Mouse (Mus musculus): Measurements from ENCODE around the gene Rock2. TPM values are rescaled to one million over a fixed set of nuclear protein-coding genes. Genes with fewer than 3 reads are reported as not detected.

Rock2 gene
- polyA plus RNA-seq, 1 experiment from 2014 or later = 23.8 TPM

GRCm38 (mm10) chr12:16865871-16866270, 28.8 kb upstream of the Rock2 start:
- no peaks in the 10 kb centered on the region for H3K36me3 ChIP-seq (ENCODE audit: inconsistent target)
- WGBS (ENCODE audit: missing documents) = 17% methylated on average over 3 of the region's 3 CpGs
- H3K79me2 ChIP-seq (ENCODE audit: inconsistent target) = no peaks in the 10 kb centered on the region
- no peak overlapping the region for H3K4me3 ChIP-seq (ENCODE audit: inconsistent target)
- 0 out of 2 replicates have a peak overlapping the region, but pooled peaks have one; percentile 2 for H3K27ac ChIP-seq

- Histone ChIP-seq H3K4me3 (ENCODE audit: inconsistent target) (no peak overlapping the region), H3K27ac (0 out of 2 replicates have a peak overlapping the region, but pooled peaks have one; percentile 2), H3K79me2 (ENCODE audit: inconsistent target) (no peaks in the 10 kb centered on the region), H3K36me3 (ENCODE audit: inconsistent target) (no peaks in the 10 kb centered on the region)
- 17% methylated on average over 3 of the region's 3 CpGs for WGBS (ENCODE audit: missing documents)
Measured at GRCm38 (mm10) chr12:16866460-16866859, 28.2 kb upstream of the Rock2 start.

GRCm38 (mm10) chr12:16867306-16867705, 27.4 kb upstream of the Rock2 start:
- H3K27ac ChIP-seq = no peak overlapping the region
- WGBS (ENCODE audit: missing documents) = 82% methylated on average over 7 of the region's 7 CpGs
- no peaks in the 10 kb centered on the region for H3K36me3 ChIP-seq (ENCODE audit: inconsistent target)
- no peak overlapping the region for H3K4me3 ChIP-seq (ENCODE audit: inconsistent target)
- H3K79me2 ChIP-seq (ENCODE audit: inconsistent target) = no peaks in the 10 kb centered on the region

- Histone ChIP-seq H3K36me3 (ENCODE audit: inconsistent target) (no peaks in the 10 kb centered on the region), H3K79me2 (ENCODE audit: inconsistent target) (no peaks in the 10 kb centered on the region), H3K4me3 (ENCODE audit: inconsistent target) (no peak overlapping the region), H3K27ac (no peak overlapping the region)
- 84% methylated on average over 6 of the region's 6 CpGs for WGBS (ENCODE audit: missing documents)
Measured at GRCm38 (mm10) chr12:16868618-16869017, 26.1 kb upstream of the Rock2 start.

GRCm38 (mm10) chr12:16869091-16869778, 25.5 kb upstream of the Rock2 start:
- H3K79me2 ChIP-seq (ENCODE audit: inconsistent target) = no peaks in the 10 kb centered on the region
- no peaks in the 10 kb centered on the region for H3K36me3 ChIP-seq (ENCODE audit: inconsistent target)
- H3K4me3 ChIP-seq (ENCODE audit: inconsistent target) = no peak overlapping the region
- H3K27ac ChIP-seq = no peak overlapping the region
- WGBS (ENCODE audit: missing documents) = 88% methylated on average over 8 of the region's 8 CpGs

- H3K27ac ChIP-seq = no peak overlapping the region
- WGBS (ENCODE audit: missing documents) = 72% methylated on average over 9 of the region's 9 CpGs
Measured at GRCm38 (mm10) chr12:16869870-16870404, 24.8 kb upstream of the Rock2 start.

GRCm38 (mm10) chr12:16870405-16871068, 24.2 kb upstream of the Rock2 start:
- H3K79me2 ChIP-seq (ENCODE audit: inconsistent target) = no peaks in the 10 kb centered on the region
- H3K27ac ChIP-seq = no peak overlapping the region
- no peak overlapping the region for H3K4me3 ChIP-seq (ENCODE audit: inconsistent target)
- no peaks in the 10 kb centered on the region for H3K36me3 ChIP-seq (ENCODE audit: inconsistent target)
- 57% methylated on average over 8 of the region's 8 CpGs for WGBS (ENCODE audit: missing documents)

More at GRCm38 (mm10) chr12:16869870-16870404, 24.8 kb upstream of the Rock2 start:
- H3K4me3 ChIP-seq (ENCODE audit: inconsistent target) = no peak overlapping the region
- no peaks in the 10 kb centered on the region for H3K36me3 ChIP-seq (ENCODE audit: inconsistent target)
- no peaks in the 10 kb centered on the region for H3K79me2 ChIP-seq (ENCODE audit: inconsistent target)

GRCm38 (mm10) chr12:16872006-16872405, 22.7 kb upstream of the Rock2 start:
- H3K36me3 ChIP-seq (ENCODE audit: inconsistent target) = no peaks in the 10 kb centered on the region
- WGBS (ENCODE audit: missing documents) = 100% methylated on average over 1 of the region's 1 CpGs
- no peaks in the 10 kb centered on the region for H3K79me2 ChIP-seq (ENCODE audit: inconsistent target)
- no peak overlapping the region for H3K4me3 ChIP-seq (ENCODE audit: inconsistent target)
- H3K27ac ChIP-seq = no peak overlapping the region

- Histone ChIP-seq H3K36me3 (ENCODE audit: inconsistent target) (no peaks in the 10 kb centered on the region), H3K4me3 (ENCODE audit: inconsistent target) (no peak overlapping the region), H3K79me2 (ENCODE audit: inconsistent target) (no peaks in the 10 kb centered on the region), H3K27ac (no peak overlapping the region)
- 61% methylated on average over 7 of the region's 7 CpGs for WGBS (ENCODE audit: missing documents)
Measured at GRCm38 (mm10) chr12:16872926-16873464, 21.7 kb upstream of the Rock2 start.

- Histone ChIP-seq H3K79me2 (ENCODE audit: inconsistent target) (no peaks in the 10 kb centered on the region), H3K4me3 (ENCODE audit: inconsistent target) (no peak overlapping the region), H3K36me3 (ENCODE audit: inconsistent target) (no peaks in the 10 kb centered on the region), H3K27ac (no peak overlapping the region)
- 93% methylated on average over 7 of the region's 7 CpGs for WGBS (ENCODE audit: missing documents)
Measured at GRCm38 (mm10) chr12:16873549-16873948, 21.1 kb upstream of the Rock2 start.

- no peak overlapping the region for H3K4me3 ChIP-seq (ENCODE audit: inconsistent target)
- H3K36me3 ChIP-seq (ENCODE audit: inconsistent target) = no peaks in the 10 kb centered on the region
- no peak overlapping the region for H3K27ac ChIP-seq
- no peaks in the 10 kb centered on the region for H3K79me2 ChIP-seq (ENCODE audit: inconsistent target)
- 86% methylated on average over 2 of the region's 2 CpGs for WGBS (ENCODE audit: missing documents)
Measured at GRCm38 (mm10) chr12:16874086-16874485, 20.6 kb upstream of the Rock2 start.

- no peaks in the 10 kb centered on the region for H3K36me3 ChIP-seq (ENCODE audit: inconsistent target)
- WGBS (ENCODE audit: missing documents) = 0% methylated on average over 4 of the region's 4 CpGs
- H3K79me2 ChIP-seq (ENCODE audit: inconsistent target) = no peaks in the 10 kb centered on the region
- H3K4me3 ChIP-seq (ENCODE audit: inconsistent target) = no peak overlapping the region
- H3K27ac ChIP-seq = peak overlapping the region; percentile 89
Measured at GRCm38 (mm10) chr12:16875269-16875668, 19.4 kb upstream of the Rock2 start.

- 5% methylated on average over 7 of the region's 7 CpGs for WGBS (ENCODE audit: missing documents)
- Histone ChIP-seq H3K36me3 (ENCODE audit: inconsistent target) (no peaks in the 10 kb centered on the region), H3K79me2 (ENCODE audit: inconsistent target) (no peaks in the 10 kb centered on the region), H3K27ac (peak overlapping the region; percentile 89), H3K4me3 (ENCODE audit: inconsistent target) (no peak overlapping the region)
Measured at GRCm38 (mm10) chr12:16875678-16876077, 19.0 kb upstream of the Rock2 start.

GRCm38 (mm10) chr12:16876667-16877066, 18.0 kb upstream of the Rock2 start:
- H3K36me3 ChIP-seq (ENCODE audit: inconsistent target) = no peaks in the 10 kb centered on the region
- no peaks in the 10 kb centered on the region for H3K79me2 ChIP-seq (ENCODE audit: inconsistent target)
- peak overlapping the region; percentile 89 for H3K27ac ChIP-seq
- H3K4me3 ChIP-seq (ENCODE audit: inconsistent target) = no peak overlapping the region
- 66% methylated on average over 2 of the region's 3 CpGs for WGBS (ENCODE audit: missing documents)

- H3K79me2 ChIP-seq (ENCODE audit: inconsistent target) = no peaks in the 10 kb centered on the region
- H3K4me3 ChIP-seq (ENCODE audit: inconsistent target) = no peak overlapping the region
- peak overlapping the region; percentile 89 for H3K27ac ChIP-seq
- 56% methylated on average over 5 of the region's 5 CpGs for whole genome bisulfite sequencing (ENCODE audit: missing documents)
- H3K36me3 ChIP-seq (ENCODE audit: inconsistent target) = no peaks in the 10 kb centered on the region
Measured at GRCm38 (mm10) chr12:16877141-16877540, 17.6 kb upstream of the Rock2 start.

Measured in macrophage (primary cell).